Mouse (Mus musculus): ENCODE results near the gene Gm4353. TPM values are rescaled to one million over a fixed set of nuclear protein-coding genes. Genes with fewer than 3 reads are reported as not detected.

The Gm4353 gene
- total and polyA plus RNA-seq, 2 experiments, result 0.28 to 0.39 TPM

DNA sequence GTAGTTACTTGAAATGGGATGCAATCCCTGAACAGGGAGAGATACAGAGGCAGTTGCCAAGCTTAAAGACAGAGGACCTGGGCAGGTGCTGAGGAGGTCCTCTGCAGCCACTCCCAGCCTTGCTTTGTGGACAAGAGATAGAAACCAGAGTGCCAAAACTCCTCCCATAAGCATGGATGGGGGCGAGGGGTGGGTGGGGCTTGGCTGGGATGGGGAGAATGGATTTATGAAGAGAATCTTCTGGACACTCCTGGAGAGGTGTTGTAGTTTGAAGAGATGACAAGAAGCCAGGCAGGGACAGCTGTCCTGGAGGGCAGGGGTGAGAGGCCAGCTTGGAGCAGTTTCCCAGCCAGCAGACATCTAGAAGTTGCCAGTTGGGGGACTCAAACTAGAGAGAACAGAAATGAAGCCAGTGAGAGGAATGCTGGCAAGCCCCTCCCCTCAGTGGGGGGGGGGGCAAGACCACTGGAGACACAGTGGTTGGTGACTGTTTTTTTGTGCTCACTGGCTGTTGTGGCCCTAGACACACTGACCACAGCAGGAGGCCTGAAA lies 34.9 kb upstream of the Gm4353 start:
- 79% methylated on average over 1 of the region's 1 CpGs for WGBS
- no peak for DNase-seq (ENCODE audit: extremely low read depth, low read depth, low spot score)
- H3K4me1 ChIP-seq (ENCODE audit: control insufficient read depth, insufficient read depth, low read length), result peaks cover 5% of the 10 kb centered on the region; the same call in 1 of the 2 replicates
- H3K4me3 ChIP-seq (ENCODE audit: insufficient read depth, low read depth, low read length), result no peak overlapping the region
- H3K36me3 ChIP-seq (ENCODE audit: control insufficient read depth, insufficient read depth, low read length), result no peaks in the 10 kb centered on the region
- no peak for TF ChIP-seq CTCF (IDR thresholded peaks at IDR 0.05; ENCODE audit: low read depth, low read length)
- no peak for TF ChIP-seq POLR2A (IDR thresholded peaks at IDR 0.05; ENCODE audit: extremely low read depth, insufficient read depth, low read length)
- H3K27me3 ChIP-seq (ENCODE audit: control insufficient read depth, insufficient read depth, low read length), result no peaks in the 10 kb centered on the region
- no peak overlapping the region for H3K27ac ChIP-seq (replicated peaks; ENCODE audit: insufficient read depth, low read depth, low read length)
- no peak overlapping the region for H3K9ac ChIP-seq (ENCODE audit: low read depth, low read length)
- H3K79me2 ChIP-seq (ENCODE audit: control insufficient read depth, insufficient read depth, low read length), result no peaks in the 10 kb centered on the region

DNA sequence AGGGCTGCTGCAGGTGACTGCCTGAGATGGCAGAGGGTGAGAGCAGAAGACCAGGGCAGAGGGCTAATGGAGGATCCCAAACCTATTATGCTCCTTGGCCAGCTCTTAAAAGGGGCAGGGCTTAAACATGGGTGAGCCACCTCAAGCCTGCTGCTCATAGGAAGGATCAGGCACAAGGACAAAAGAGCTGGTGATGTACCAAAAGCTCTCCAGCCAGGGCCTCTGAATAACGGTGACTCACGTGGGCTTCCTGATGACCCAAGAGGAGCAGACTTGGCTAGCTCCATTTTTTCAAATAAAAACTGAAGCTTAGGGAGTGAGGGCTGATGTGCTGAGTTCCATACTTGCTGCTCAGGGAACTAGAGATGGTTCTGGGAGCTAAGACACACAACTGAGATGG lies 31.6 kb upstream of the Gm4353 start:
- 70% methylated on average over 2 of the region's 2 CpGs for WGBS
- Histone ChIP-seq H3K36me3 (ENCODE audit: control insufficient read depth, insufficient read depth, low read length) (no peaks in the 10 kb centered on the region), H3K4me3 (ENCODE audit: insufficient read depth, low read depth, low read length) (no peak overlapping the region), H3K79me2 (ENCODE audit: control insufficient read depth, insufficient read depth, low read length) (no peaks in the 10 kb centered on the region), H3K27ac (replicated peaks; ENCODE audit: insufficient read depth, low read depth, low read length) (no peak overlapping the region), H3K9ac (ENCODE audit: low read depth, low read length) (no peak overlapping the region), H3K4me1 (ENCODE audit: control insufficient read depth, insufficient read depth, low read length) (no peaks in the 10 kb centered on the region), H3K27me3 (ENCODE audit: control insufficient read depth, insufficient read depth, low read length) (no peaks in the 10 kb centered on the region)
- TF ChIP-seq CTCF (IDR thresholded peaks at IDR 0.05; ENCODE audit: low read depth, low read length), result no peak
- no peak for TF ChIP-seq POLR2A (IDR thresholded peaks at IDR 0.05; ENCODE audit: extremely low read depth, insufficient read depth, low read length)
- no peak for DNase-seq (ENCODE audit: extremely low read depth, low read depth, low spot score)

DNA sequence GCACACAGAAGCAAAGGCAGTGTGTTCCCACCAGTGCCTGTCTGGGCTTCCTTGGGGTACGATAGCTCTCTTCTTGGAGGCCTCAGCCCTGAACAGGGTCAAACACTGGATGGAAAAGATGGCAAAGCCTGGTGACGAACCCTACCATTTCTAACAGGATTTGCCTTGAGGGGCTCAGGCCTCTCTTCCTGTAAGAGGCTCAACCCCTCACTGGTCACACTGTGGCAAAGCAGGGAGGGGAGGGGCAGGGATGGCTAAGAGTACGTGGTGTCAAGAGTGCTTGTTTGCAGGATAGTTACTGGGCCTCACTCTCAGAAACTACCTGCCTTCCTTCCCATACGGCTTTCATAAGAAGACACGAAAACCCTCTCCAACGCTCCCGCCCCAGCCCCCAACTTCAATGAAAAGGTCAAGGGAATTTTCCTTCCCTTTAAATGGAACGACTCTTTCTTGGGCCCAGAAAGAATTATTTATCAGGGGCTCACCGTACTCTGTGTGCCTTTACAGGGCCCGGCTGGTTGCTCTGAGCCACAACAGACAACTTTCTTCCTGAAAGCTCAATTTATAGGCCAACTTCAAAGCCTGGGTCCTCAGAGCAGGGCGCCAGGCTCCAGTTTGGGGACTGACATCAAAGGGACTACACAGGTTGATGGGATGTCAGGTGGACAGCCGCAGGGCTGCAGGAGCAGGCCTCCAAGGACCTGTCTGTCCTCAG lies 30.9 kb upstream of the Gm4353 start:
- TF ChIP-seq CTCF (IDR thresholded peaks at IDR 0.05; ENCODE audit: low read depth, low read length) (no peak), POLR2A (IDR thresholded peaks at IDR 0.05; ENCODE audit: extremely low read depth, insufficient read depth, low read length) (no peak)
- H3K27ac ChIP-seq (replicated peaks; ENCODE audit: insufficient read depth, low read depth, low read length), result no peak overlapping the region
- H3K79me2 ChIP-seq (ENCODE audit: control insufficient read depth, insufficient read depth, low read length), result no peaks in the 10 kb centered on the region
- H3K4me3 ChIP-seq (ENCODE audit: insufficient read depth, low read depth, low read length), result no peak overlapping the region
- no peaks in the 10 kb centered on the region for H3K27me3 ChIP-seq (ENCODE audit: control insufficient read depth, insufficient read depth, low read length)
- no peak for DNase-seq (ENCODE audit: extremely low read depth, low read depth, low spot score)
- H3K9ac ChIP-seq (ENCODE audit: low read depth, low read length), result no peak overlapping the region
- H3K36me3 ChIP-seq (ENCODE audit: control insufficient read depth, insufficient read depth, low read length), result no peaks in the 10 kb centered on the region
- H3K4me1 ChIP-seq (ENCODE audit: control insufficient read depth, insufficient read depth, low read length), result no peaks in the 10 kb centered on the region
- 86% methylated on average over 12 of the region's 12 CpGs for WGBS

DNA sequence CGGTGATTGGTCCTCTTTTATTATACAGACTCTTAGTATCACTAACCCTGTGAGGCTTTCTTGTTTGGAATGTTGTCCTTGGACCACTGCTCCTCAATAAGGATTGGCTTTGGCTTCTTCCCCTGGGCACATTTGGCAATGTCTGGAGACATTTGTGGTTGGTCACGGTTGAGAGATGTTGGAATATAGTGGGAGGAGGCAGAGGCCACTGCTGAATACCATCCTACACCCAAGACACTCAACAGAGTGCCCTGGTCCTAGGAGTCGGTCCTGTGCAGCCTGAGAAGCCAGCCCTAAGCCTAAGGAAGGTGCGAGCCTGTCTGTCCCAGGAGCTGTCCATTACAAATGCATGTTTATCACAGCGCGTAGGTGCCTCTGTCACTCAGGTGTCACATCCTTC lies 27.1 kb upstream of the Gm4353 start:
- H3K27ac ChIP-seq (replicated peaks; ENCODE audit: insufficient read depth, low read depth, low read length), result no peak overlapping the region
- H3K4me3 ChIP-seq (ENCODE audit: insufficient read depth, low read depth, low read length), result no peak overlapping the region
- no peaks in the 10 kb centered on the region for H3K36me3 ChIP-seq (ENCODE audit: control insufficient read depth, insufficient read depth, low read length)
- H3K79me2 ChIP-seq (ENCODE audit: control insufficient read depth, insufficient read depth, low read length), result no peaks in the 10 kb centered on the region
- TF ChIP-seq CTCF (IDR thresholded peaks at IDR 0.05; ENCODE audit: low read depth, low read length) (no peak), POLR2A (IDR thresholded peaks at IDR 0.05; ENCODE audit: extremely low read depth, insufficient read depth, low read length) (no peak)
- no peak for DNase-seq (ENCODE audit: extremely low read depth, low read depth, low spot score)
- H3K4me1 ChIP-seq (ENCODE audit: control insufficient read depth, insufficient read depth, low read length), result no peaks in the 10 kb centered on the region
- no peaks in the 10 kb centered on the region for H3K27me3 ChIP-seq (ENCODE audit: control insufficient read depth, insufficient read depth, low read length)
- WGBS, result 85% methylated on average over 6 of the region's 6 CpGs
- H3K9ac ChIP-seq (ENCODE audit: low read depth, low read length), result no peak overlapping the region

DNA sequence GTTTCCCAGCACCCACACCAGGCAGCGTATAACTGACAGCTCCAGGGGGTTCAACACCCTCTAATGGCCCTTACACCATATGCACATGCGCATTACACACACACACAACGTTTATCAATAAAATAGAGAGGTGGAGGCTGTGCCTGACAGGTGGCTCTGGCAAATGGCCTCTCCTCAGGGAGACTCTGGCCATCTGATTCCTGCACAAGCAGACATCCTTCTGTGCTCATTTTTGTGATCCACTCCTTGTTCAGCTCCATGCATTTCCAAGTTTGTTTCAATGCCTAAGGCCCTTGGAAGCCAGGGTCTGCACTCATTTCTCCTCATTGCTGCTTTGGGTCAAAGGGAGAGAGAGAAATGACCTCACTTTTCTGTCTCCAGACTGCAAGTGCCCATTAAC lies 26.2 kb upstream of the Gm4353 start:
- WGBS, result 71% methylated on average over 3 of the region's 3 CpGs
- no peaks in the 10 kb centered on the region for H3K27me3 ChIP-seq (ENCODE audit: control insufficient read depth, insufficient read depth, low read length)
- TF ChIP-seq CTCF (IDR thresholded peaks at IDR 0.05; ENCODE audit: low read depth, low read length), result no peak
- TF ChIP-seq POLR2A (IDR thresholded peaks at IDR 0.05; ENCODE audit: extremely low read depth, insufficient read depth, low read length), result no peak
- H3K36me3 ChIP-seq (ENCODE audit: control insufficient read depth, insufficient read depth, low read length), result no peaks in the 10 kb centered on the region
- H3K4me3 ChIP-seq (ENCODE audit: insufficient read depth, low read depth, low read length), result no peak overlapping the region
- DNase-seq (ENCODE audit: extremely low read depth, low read depth, low spot score), result no peak
- H3K4me1 ChIP-seq (ENCODE audit: control insufficient read depth, insufficient read depth, low read length), result no peaks in the 10 kb centered on the region
- no peak overlapping the region for H3K9ac ChIP-seq (ENCODE audit: low read depth, low read length)
- no peak overlapping the region for H3K27ac ChIP-seq (replicated peaks; ENCODE audit: insufficient read depth, low read depth, low read length)
- no peaks in the 10 kb centered on the region for H3K79me2 ChIP-seq (ENCODE audit: control insufficient read depth, insufficient read depth, low read length)

DNA sequence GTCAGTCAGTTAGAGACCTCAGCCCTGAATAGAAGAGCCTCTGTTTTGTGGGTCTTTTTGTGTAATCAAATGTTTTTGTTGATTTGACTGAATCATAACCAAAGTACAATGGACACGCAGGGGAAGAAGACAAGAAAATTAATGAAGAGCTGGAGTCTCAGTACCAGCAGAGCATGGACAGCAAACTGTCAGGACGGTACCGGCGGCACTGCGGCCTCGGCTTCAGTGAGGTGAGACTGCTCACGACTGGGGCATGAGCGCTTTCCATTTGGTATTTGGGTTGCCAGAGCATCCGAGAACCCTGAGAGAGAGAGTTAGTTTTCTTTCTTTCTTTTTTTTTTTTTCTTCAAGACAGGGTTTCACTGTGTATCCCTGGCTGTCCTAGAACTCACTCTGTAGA lies 18.7 kb upstream of the Gm4353 start:
- DNase-seq (ENCODE audit: extremely low read depth, low read depth, low spot score), result no peak
- Histone ChIP-seq H3K27me3 (ENCODE audit: control insufficient read depth, insufficient read depth, low read length) (no peaks in the 10 kb centered on the region), H3K36me3 (ENCODE audit: control insufficient read depth, insufficient read depth, low read length) (peaks cover 32% of the 10 kb centered on the region), H3K9ac (ENCODE audit: low read depth, low read length) (no peak overlapping the region), H3K27ac (replicated peaks; ENCODE audit: insufficient read depth, low read depth, low read length) (no peak overlapping the region), H3K79me2 (ENCODE audit: control insufficient read depth, insufficient read depth, low read length) (no peaks in the 10 kb centered on the region), H3K4me1 (ENCODE audit: control insufficient read depth, insufficient read depth, low read length) (no peaks in the 10 kb centered on the region), H3K4me3 (ENCODE audit: insufficient read depth, low read depth, low read length) (no peak overlapping the region)
- TF ChIP-seq CTCF (IDR thresholded peaks at IDR 0.05; ENCODE audit: low read depth, low read length) (no peak), POLR2A (IDR thresholded peaks at IDR 0.05; ENCODE audit: extremely low read depth, insufficient read depth, low read length) (no peak)
- 94% methylated on average over 9 of the region's 9 CpGs for WGBS
